Mouse (Mus musculus) heart, embryonic 12.5 days (tissue): ENCODE results near the gene Gabra2. TPM values are rescaled to one million over a fixed set of nuclear protein-coding genes. Genes with fewer than 3 reads are reported as not detected.

ENCODE experiments used
- ATAC-seq: fragments of 200-750 bp; cut with Nextera tagmentation; 2 replicates; pipeline ENCODE4 v1.8.0; 2017; ENCODE audit warnings: moderate TSS enrichment, moderate library complexity; ENCODE audit not compliant: insufficient number of reproducible peaks, low FRiP score
- H3K27ac ChIP-seq: fragments of 300-500 bp; sonication (generic); 2 replicates; pipeline ENCODE4 v1.5.1; 2016; ENCODE audit warnings: mild to moderate bottlenecking, moderate library complexity; ENCODE audit not compliant: poor library complexity, severe bottlenecking
- H3K27me3 ChIP-seq: fragments of 300-500 bp; sonication (generic); replicated peaks from 2 replicates; pipeline ENCODE4 v1.6.1; 2016; ENCODE audit warnings: mild to moderate bottlenecking, moderate library complexity
- H3K36me3 ChIP-seq: fragments of 300-500 bp; sonication (generic); 2 replicates; pipeline ENCODE4 v1.6.1; 2016; ENCODE audit warnings: mild to moderate bottlenecking, moderate library complexity
- H3K4me1 ChIP-seq: fragments of 300-500 bp; sonication (generic); replicated peaks from 2 replicates; pipeline ENCODE4 v1.6.1; 2016; ENCODE audit warnings: mild to moderate bottlenecking
- H3K4me2 ChIP-seq: fragments of 300-500 bp; sonication (generic); 2 replicates; pipeline ENCODE4 v1.6.1; 2016; ENCODE audit warnings: mild to moderate bottlenecking, moderate library complexity
- H3K4me3 ChIP-seq: fragments of 300-500 bp; sonication (generic); 2 replicates; pipeline ENCODE4 v1.5.1; 2016; ENCODE audit warnings: mild to moderate bottlenecking
- H3K9ac ChIP-seq: fragments of 300-500 bp; sonication (generic); 2 replicates; pipeline ENCODE4 v1.6.1; 2016; ENCODE audit warnings: mild to moderate bottlenecking, moderate library complexity
- H3K9me3 ChIP-seq: fragments of 300-500 bp; sonication (generic); replicated peaks from 2 replicates; pipeline ENCODE4 v1.6.1; 2016; ENCODE audit warnings: mild to moderate bottlenecking, moderate library complexity
- WGBS: fragments of 180-500 bp; shearing (Covaris S2); methylation state at CpG from one replicate; pipeline ENCODE4 v1.1.7; 2016; 5-methylcytosine and 5-hydroxymethylcytosine counted together
- polyA plus RNA-seq: library from polyadenylated mRNA; unstranded; fragments of >200 nt; fragmentation: Nextera tagmentation; extraction: Ambion mirVana; gene quantifications from 2 replicates; pipeline ENCODE4 v1.2.1, GENCODE M21; 2016

The Gabra2 gene
- polyA plus RNA-seq, 1 experiment from 2014 or later, result 0.56 TPM

- no peak overlapping the region for H3K4me3 ChIP-seq
- H3K9me3 ChIP-seq, result no peaks in the 10 kb centered on the region
- WGBS, result 41% methylated on average over 3 of the region's 3 CpGs
- no peak for ATAC-seq
- no peak overlapping the region for H3K9ac ChIP-seq
- H3K27ac ChIP-seq, result no peak overlapping the region
- no peak overlapping the region for H3K4me2 ChIP-seq
- H3K4me1 ChIP-seq, result no peaks in the 10 kb centered on the region
- no peaks in the 10 kb centered on the region for H3K27me3 ChIP-seq
- no peaks in the 10 kb centered on the region for H3K36me3 ChIP-seq
These were observed 34.0 kb downstream of the Gabra2 start for GRCm38 (mm10) chr5:71061696-71062095.

GRCm38 (mm10) chr5:71058047-71058446 is 37.6 kb downstream of the Gabra2 start:
- Histone ChIP-seq H3K4me3 (no peak overlapping the region), H3K27ac (no peak overlapping the region), H3K9ac (no peak overlapping the region), H3K9me3 (no peaks in the 10 kb centered on the region), H3K4me2 (no peak overlapping the region), H3K4me1 (no peaks in the 10 kb centered on the region), H3K27me3 (no peaks in the 10 kb centered on the region), H3K36me3 (no peaks in the 10 kb centered on the region)
- no peak for ATAC-seq
- 72% methylated on average over 7 of the region's 7 CpGs for WGBS

DNA sequence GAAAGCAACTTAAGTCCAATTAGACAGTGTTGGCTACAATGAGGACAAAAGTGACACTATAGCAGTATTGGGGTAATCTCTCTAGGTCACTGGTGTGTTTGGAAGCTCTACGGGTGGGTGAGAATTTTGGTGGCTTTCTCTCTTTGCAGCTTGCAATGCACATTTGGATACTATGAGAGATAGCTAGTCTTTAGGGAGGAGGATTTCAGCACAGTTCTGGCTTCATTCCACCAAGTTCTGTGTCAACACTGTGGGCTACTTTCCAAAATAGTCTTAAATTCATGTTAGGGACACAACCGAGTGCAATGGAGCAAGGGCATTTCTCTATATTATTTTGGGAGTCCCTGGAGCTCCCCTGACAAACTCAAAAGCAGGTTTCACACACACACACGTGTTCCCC is 58.3 kb downstream of the Gabra2 start:
- Histone ChIP-seq H3K9ac (no peak overlapping the region), H3K27me3 (no peaks in the 10 kb centered on the region), H3K4me2 (no peak overlapping the region), H3K4me3 (no peak overlapping the region), H3K9me3 (no peaks in the 10 kb centered on the region), H3K27ac (no peak overlapping the region), H3K4me1 (no peaks in the 10 kb centered on the region), H3K36me3 (no peaks in the 10 kb centered on the region)
- WGBS, result 67% methylated on average over 3 of the region's 3 CpGs
- ATAC-seq, result no peak

GRCm38 (mm10) chr5:71025956-71026355 is 69.7 kb downstream of the Gabra2 start:
- Histone ChIP-seq H3K36me3 (no peaks in the 10 kb centered on the region), H3K27me3 (no peaks in the 10 kb centered on the region), H3K27ac (no peak overlapping the region), H3K4me2 (no peak overlapping the region), H3K4me1 (no peaks in the 10 kb centered on the region), H3K9ac (no peak overlapping the region), H3K9me3 (no peaks in the 10 kb centered on the region), H3K4me3 (no peak overlapping the region)
- ATAC-seq, result no peak
- 65% methylated on average over 4 of the region's 4 CpGs for WGBS

- no peak overlapping the region for H3K4me3 ChIP-seq
- H3K9me3 ChIP-seq, result no peaks in the 10 kb centered on the region
- WGBS, result 78% methylated on average over 2 of the region's 2 CpGs
- H3K27me3 ChIP-seq, result no peaks in the 10 kb centered on the region
- H3K4me2 ChIP-seq, result no peak overlapping the region
- no peaks in the 10 kb centered on the region for H3K36me3 ChIP-seq
- no peak overlapping the region for H3K9ac ChIP-seq
- no peak for ATAC-seq
- no peaks in the 10 kb centered on the region for H3K4me1 ChIP-seq
- no peak overlapping the region for H3K27ac ChIP-seq
These were observed 83.9 kb downstream of the Gabra2 start for GRCm38 (mm10) chr5:71011751-71012150.

DNA sequence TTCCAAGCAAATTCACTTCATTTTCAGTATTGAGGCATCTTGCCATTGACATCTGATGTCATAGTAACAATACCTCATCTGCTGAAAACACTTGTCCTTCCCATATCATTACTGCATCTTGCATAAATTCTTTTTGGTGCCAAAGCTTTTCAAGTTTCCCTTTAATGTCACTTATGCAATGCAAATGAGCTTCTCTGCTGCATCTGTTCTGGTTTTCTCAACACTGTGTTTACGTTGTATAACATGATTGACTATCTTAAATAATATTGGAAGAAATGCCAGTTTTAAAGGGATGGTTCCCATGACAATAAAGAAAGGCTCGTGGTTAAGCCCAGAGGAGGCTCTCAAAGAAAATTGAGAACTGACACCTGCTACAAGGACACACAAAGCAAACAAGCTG is 84.4 kb downstream of the Gabra2 start:
- Histone ChIP-seq H3K4me2 (no peak overlapping the region), H3K27me3 (no peaks in the 10 kb centered on the region), H3K4me1 (no peaks in the 10 kb centered on the region), H3K36me3 (no peaks in the 10 kb centered on the region), H3K9me3 (no peaks in the 10 kb centered on the region), H3K27ac (no peak overlapping the region), H3K4me3 (no peak overlapping the region), H3K9ac (no peak overlapping the region)
- 66% methylated on average over 2 of the region's 2 CpGs for WGBS
- ATAC-seq, result no peak

- H3K9me3 ChIP-seq, result no peaks in the 10 kb centered on the region
- H3K36me3 ChIP-seq, result no peaks in the 10 kb centered on the region
- H3K27me3 ChIP-seq, result no peaks in the 10 kb centered on the region
- H3K4me1 ChIP-seq, result no peaks in the 10 kb centered on the region
- H3K4me2 ChIP-seq, result no peak overlapping the region
- H3K4me3 ChIP-seq, result no peak overlapping the region
- H3K27ac ChIP-seq, result no peak overlapping the region
- no peak overlapping the region for H3K9ac ChIP-seq
- 84% methylated on average over 3 of the region's 3 CpGs for WGBS
- ATAC-seq, result no peak
These were observed 84.9 kb downstream of the Gabra2 start for GRCm38 (mm10) chr5:71010797-71011196.

- Histone ChIP-seq H3K9me3 (no peaks in the 10 kb centered on the region), H3K27ac (no peak overlapping the region), H3K4me2 (no peak overlapping the region), H3K9ac (no peak overlapping the region), H3K36me3 (no peaks in the 10 kb centered on the region), H3K4me3 (no peak overlapping the region), H3K4me1 (no peaks in the 10 kb centered on the region), H3K27me3 (no peaks in the 10 kb centered on the region)
- ATAC-seq, result no peak
- WGBS, result 61% methylated on average over 13 of the region's 13 CpGs
These were observed 99.9 kb downstream of the Gabra2 start for GRCm38 (mm10) chr5:70995617-70996325.

DNA sequence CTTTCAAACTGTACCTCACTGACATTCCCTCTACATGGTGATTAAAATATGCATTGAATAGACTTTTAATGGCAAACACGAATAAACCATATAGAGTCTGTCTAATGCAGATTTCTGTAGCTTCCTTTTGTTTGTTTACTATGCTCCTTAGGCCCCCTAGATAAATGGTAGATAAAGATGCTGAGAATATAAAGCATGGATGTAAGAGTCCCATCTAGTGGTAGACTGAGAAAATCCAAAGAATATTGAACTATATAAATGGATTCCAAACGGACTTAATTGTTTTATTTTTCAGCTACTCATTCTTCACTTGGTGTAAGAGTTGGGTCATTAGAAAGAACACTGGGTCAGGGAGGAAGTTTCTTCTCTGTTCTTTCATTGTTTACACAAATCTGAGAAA is 102.4 kb downstream of the Gabra2 start:
- Histone ChIP-seq H3K27ac (no peak overlapping the region), H3K4me2 (no peak overlapping the region), H3K36me3 (no peaks in the 10 kb centered on the region), H3K9ac (no peak overlapping the region), H3K9me3 (no peaks in the 10 kb centered on the region), H3K4me1 (no peaks in the 10 kb centered on the region), H3K27me3 (no peaks in the 10 kb centered on the region), H3K4me3 (no peak overlapping the region)
- WGBS, result 51% methylated on average over 2 of the region's 2 CpGs
- no peak for ATAC-seq

GRCm38 (mm10) chr5:70990891-70991290 is 104.8 kb downstream of the Gabra2 start:
- Histone ChIP-seq H3K27me3 (no peaks in the 10 kb centered on the region), H3K9me3 (no peaks in the 10 kb centered on the region), H3K9ac (no peak overlapping the region), H3K4me3 (no peak overlapping the region), H3K4me2 (no peak overlapping the region), H3K27ac (no peak overlapping the region), H3K4me1 (no peaks in the 10 kb centered on the region), H3K36me3 (no peaks in the 10 kb centered on the region)
- WGBS, result 77% methylated on average over 3 of the region's 3 CpGs
- no peak for ATAC-seq
